Mouse (Mus musculus) intestine, embryonic 16.5 days (tissue): ENCODE measurements at regions not wholly inside any gene's neighbourhood (a gene's known extent, or its start where the extent isn't known, plus 50 kb on each side); places are given as distances from the start of the nearest gene placed in this dataset.

Experiments
- ATAC-seq: fragments of 200-750 bp; cut with Nextera tagmentation; 2 replicates; pipeline ENCODE4 v1.8.0; 2017; ENCODE audit warnings: moderate TSS enrichment, moderate library complexity
- H3K27ac ChIP-seq: fragments of 300-500 bp; sonication (generic); 2 replicates; pipeline ENCODE4 v1.5.1; 2014; ENCODE audit warnings: mild to moderate bottlenecking, low read length
- H3K27me3 ChIP-seq: fragments of 300-500 bp; sonication (generic); replicated peaks from 2 replicates; pipeline ENCODE4 v1.6.1; 2014; ENCODE audit warnings: low read length, control low read depth, mixed read lengths; ENCODE audit not compliant: control insufficient read depth, insufficient read depth
- H3K36me3 ChIP-seq: fragments of 300-500 bp; sonication (generic); 2 replicates; pipeline ENCODE4 v1.6.1; 2014; ENCODE audit warnings: low read length, control low read depth; ENCODE audit not compliant: control insufficient read depth, insufficient read depth
- H3K4me1 ChIP-seq: fragments of 300-500 bp; sonication (generic); 2 replicates; pipeline ENCODE4 v1.6.1; 2014; ENCODE audit warnings: low read length, control low read depth, mixed read lengths; ENCODE audit not compliant: control insufficient read depth, insufficient read depth
- H3K4me2 ChIP-seq: fragments of 300-500 bp; sonication (generic); 2 replicates; pipeline ENCODE4 v1.6.1; 2014; ENCODE audit warnings: low read depth, low read length, control low read depth
- H3K4me3 ChIP-seq: fragments of 300-500 bp; sonication (generic); 2 replicates; pipeline ENCODE4 v1.5.1; 2014; ENCODE audit warnings: mild to moderate bottlenecking, low read length
- H3K9ac ChIP-seq: fragments of 300-500 bp; sonication (generic); 2 replicates; pipeline ENCODE4 v1.6.1; 2014; ENCODE audit warnings: low read depth, low read length
- H3K9me3 ChIP-seq: fragments of 300-500 bp; sonication (generic); 2 replicates; pipeline ENCODE4 v1.6.1; 2016; ENCODE audit warnings: low read length, control low read depth; ENCODE audit not compliant: control insufficient read depth
- WGBS: fragments of 180-500 bp; shearing (Covaris S2); extraction: QIAGEN DNeasy Blood & Tissue Kit; methylation state at CpG from one replicate; pipeline ENCODE4 v1.1.7; 2014; 5-methylcytosine and 5-hydroxymethylcytosine counted together

DNA sequence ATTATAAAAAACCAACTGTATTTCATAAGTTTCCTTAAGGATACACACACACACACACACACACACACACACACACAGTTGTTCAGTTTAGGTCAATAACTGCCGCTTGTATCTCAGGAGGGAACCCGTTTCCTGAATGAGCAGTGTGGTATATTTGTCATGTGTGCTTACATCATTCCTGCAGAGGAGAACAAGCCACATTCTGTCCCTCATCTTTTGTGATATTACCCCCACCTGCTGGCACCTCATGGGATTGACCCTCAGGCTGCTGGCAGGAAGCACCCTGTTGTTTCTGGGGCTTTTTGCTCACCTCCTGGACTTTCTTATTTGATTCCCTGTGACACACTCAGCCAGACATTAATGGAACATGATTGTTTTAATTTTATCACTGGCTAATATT, 66.4 kb upstream of the Htr1a start:
- Histone ChIP-seq H3K4me3 (no peak overlapping the region), H3K9me3 (no peaks in the 10 kb centered on the region), H3K27me3 (no peaks in the 10 kb centered on the region), H3K27ac (no peak overlapping the region), H3K36me3 (no peaks in the 10 kb centered on the region), H3K4me1 (no peaks in the 10 kb centered on the region), H3K4me2 (no peak overlapping the region), H3K9ac (no peak overlapping the region)
- ATAC-seq, result peak; percentile 81
- 0% methylated on average over 2 of the region's 2 CpGs for WGBS

DNA sequence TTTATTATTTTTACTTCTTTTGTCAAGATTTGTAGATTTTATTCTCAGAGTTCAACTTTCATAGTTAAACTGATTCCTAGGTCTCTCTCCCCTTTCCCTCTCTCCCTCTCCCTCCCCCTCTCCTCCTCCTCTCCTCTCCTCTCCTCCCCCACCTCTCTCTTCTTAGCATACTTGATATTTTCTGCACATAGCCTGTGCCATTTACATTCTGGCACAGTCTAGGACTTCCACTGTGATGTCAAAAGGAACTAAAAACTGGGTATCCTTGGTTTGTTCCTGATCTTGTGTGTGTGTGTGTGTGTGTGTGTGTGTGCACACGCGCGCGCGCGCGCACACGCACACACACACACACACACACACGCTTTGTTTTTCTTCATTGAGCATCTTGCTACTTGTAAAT, 64.9 kb upstream of the Htr1a start:
- Histone ChIP-seq H3K9me3 (no peaks in the 10 kb centered on the region), H3K27ac (no peak overlapping the region), H3K9ac (no peak overlapping the region), H3K4me2 (no peak overlapping the region), H3K4me3 (no peak overlapping the region), H3K27me3 (no peaks in the 10 kb centered on the region), H3K36me3 (no peaks in the 10 kb centered on the region), H3K4me1 (no peaks in the 10 kb centered on the region)
- no peak for ATAC-seq
- 80% methylated on average over 9 of the region's 9 CpGs for WGBS

- Histone ChIP-seq H3K36me3 (no peaks in the 10 kb centered on the region), H3K9me3 (no peaks in the 10 kb centered on the region), H3K4me2 (no peak overlapping the region), H3K9ac (no peak overlapping the region), H3K4me3 (no peak overlapping the region), H3K4me1 (no peaks in the 10 kb centered on the region), H3K27me3 (no peaks in the 10 kb centered on the region), H3K27ac (no peak overlapping the region)
- ATAC-seq, result no peak
- 53% methylated on average over 4 of the region's 4 CpGs for WGBS
Observed at GRCm38 (mm10) chr13:105387016-105387772, 56.2 kb upstream of the Htr1a start.
